Mouse (Mus musculus) heart, adult 2 months (tissue): ENCODE measurements around the gene Larp1.

ENCODE experiments used
- CTCF ChIP-seq: fragments of 200-600 bp; IDR thresholded peaks from 2 replicates; pipeline ENCODE4 v1.8.1; 2022; ENCODE audit warnings: antibody characterized with exemption, mild to moderate bottlenecking, moderate library complexity
- EP300 ChIP-seq: fragments of 200-500 bp; IDR thresholded peaks from 2 replicates; pipeline ENCODE4 v1.6.1; 2011; ENCODE audit warnings: low read depth, low read length, control low read depth; ENCODE audit not compliant: insufficient read depth

DNA sequence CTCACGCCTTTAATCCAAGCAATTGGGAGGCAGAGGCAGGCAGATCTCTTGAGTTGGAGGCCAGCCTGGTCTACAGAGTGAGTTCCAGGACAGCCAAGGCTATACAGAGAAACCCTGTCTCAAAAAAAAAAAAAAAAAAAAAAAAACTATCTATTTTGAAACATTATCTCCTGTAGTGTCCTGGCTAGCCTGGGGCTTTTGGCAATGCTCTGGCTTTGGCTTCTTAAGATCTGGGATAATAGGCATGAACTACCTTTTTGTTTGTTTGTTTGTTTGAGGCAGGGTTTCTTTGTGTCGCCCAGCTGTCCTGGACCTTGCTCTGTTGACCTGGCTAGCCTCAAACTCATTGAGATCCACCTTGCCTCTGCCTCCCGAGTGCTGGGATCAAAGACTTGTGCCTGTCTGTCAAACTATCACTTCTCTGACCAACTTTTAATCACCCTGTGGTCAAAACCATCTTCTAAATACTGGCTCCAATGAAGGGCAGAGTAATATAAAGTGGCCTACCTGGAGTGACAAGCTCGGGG is 92.4 kb downstream of the Larp1 start:
- no peak for TF ChIP-seq CTCF
- TF ChIP-seq EP300: no peak
